Comparison of ENCODE assay signal across 15 mouse cellular contexts in genomic region chr9:60913626-60914025, GRCm38 (mm10).
"Had no signal": no experiment of that assay in that cellular context is flagged by ENCODE, and none has a peak within 500 bp of the region (broad histone marks: within the 10 kb centered on the region; RNA-seq: fewer than 3 reads in every experiment).

No protein-coding gene starts in this region.

- DNase-seq: gastrocnemius, postnatal 14 days; gastrocnemius, postnatal 36 days; heart, adult 11 months; heart, adult 2 months; heart, postnatal 14 days; heart, postnatal 36 days; kidney, adult 11 months; kidney, adult 2 months; kidney, adult 9 months; kidney, postnatal 14 days; kidney, postnatal 36 days; layer of hippocampus, adult 9-11 months; layer of hippocampus, postnatal 36 days; left cerebral cortex, postnatal 4 days; lung, adult 18-20 months had no signal
